Mouse (Mus musculus) kidney, adult 11 months (tissue): Measurements from ENCODE around the gene Rfx8.
"Not testable (repeated sequence)": the region's sequence is repeated elsewhere in the genome, so short reads cannot be mapped to it uniquely, and the experiment has no call there.

Experiments used
- DNase-seq: peaks from one replicate; pipeline ENCODE4 v3.0.0; 2022

The Rfx8 gene

GRCm38 (mm10) chr1:39687279-39687678, 33.5 kb downstream of the Rfx8 start:
- DNase-seq = no peak

GRCm38 (mm10) chr1:39685841-39686240, 35.0 kb downstream of the Rfx8 start:
- peak; percentile 62 for DNase-seq

- DNase-seq = no peak
These were observed 39.2 kb downstream of the Rfx8 start for GRCm38 (mm10) chr1:39681638-39682037.

- DNase-seq = no peak
These were observed 40.3 kb downstream of the Rfx8 start for GRCm38 (mm10) chr1:39680546-39680945.

- DNase-seq = no peak
These were observed 41.9 kb downstream of the Rfx8 start for GRCm38 (mm10) chr1:39678883-39679282.

- DNase-seq = no peak
These were observed 44.4 kb downstream of the Rfx8 start for GRCm38 (mm10) chr1:39676221-39676876.

GRCm38 (mm10) chr1:39672362-39673105, 48.3 kb downstream of the Rfx8 start:
- DNase-seq = no peak

- no peak for DNase-seq
These were observed 50.4 kb downstream of the Rfx8 start for GRCm38 (mm10) chr1:39670211-39670935.

- DNase-seq = no peak
These were observed 54.0 kb downstream of the Rfx8 start for GRCm38 (mm10) chr1:39666751-39667252.

- no peak for DNase-seq
These were observed 56.7 kb downstream of the Rfx8 start for GRCm38 (mm10) chr1:39664039-39664625.

GRCm38 (mm10) chr1:39663050-39663449, 57.7 kb downstream of the Rfx8 start:
- no peak for DNase-seq

- no peak for DNase-seq
These were observed 63.7 kb downstream of the Rfx8 start for GRCm38 (mm10) chr1:39656976-39657529.

GRCm38 (mm10) chr1:39654901-39655300, 65.9 kb downstream of the Rfx8 start:
- not testable (repeated sequence) for DNase-seq

GRCm38 (mm10) chr1:39653028-39653427, 67.8 kb downstream of the Rfx8 start:
- DNase-seq = no peak

GRCm38 (mm10) chr1:39651241-39651548, 69.6 kb downstream of the Rfx8 start, which contains the start of gene Creg2:
TSS of gene Creg2 (minus strand) at chr1:39651474.
- DNase-seq = no peak

- DNase-seq = peak; percentile 10
These were observed 70.2 kb downstream of the Rfx8 start for GRCm38 (mm10) chr1:39650435-39651240.

- DNase-seq = no peak
These were observed 70.9 kb downstream of the Rfx8 start for GRCm38 (mm10) chr1:39649691-39650434.

GRCm38 (mm10) chr1:39648584-39648983, 72.2 kb downstream of the Rfx8 start:
- no peak for DNase-seq

- peak; percentile 21 for DNase-seq
These were observed 74.7 kb downstream of the Rfx8 start for GRCm38 (mm10) chr1:39645905-39646759.

GRCm38 (mm10) chr1:39644333-39644732, 76.5 kb downstream of the Rfx8 start:
- no peak for DNase-seq
